Mouse (Mus musculus) brain, embryonic 14.5 days (tissue): ENCODE data around the gene Ifi205. TPM values are rescaled to one million over a fixed set of nuclear protein-coding genes. Genes with fewer than 3 reads are reported as not detected.
"Not testable (repeated sequence)": the region's sequence is repeated elsewhere in the genome, so short reads cannot be mapped to it uniquely, and the experiment has no call there.

ENCODE experiments used
- DNase-seq: peaks from one replicate; pipeline ENCODE4 v3.0.0-alpha.2; 2011; ENCODE audit warnings: low read depth
- CTCF ChIP-seq: fragments of 200-500 bp; IDR thresholded peaks from 2 replicates; pipeline ENCODE4 v1.5.1; 2012; ENCODE audit warnings: inconsistent platforms, mild to moderate bottlenecking, moderate library complexity, borderline replicate concordance; ENCODE audit not compliant: insufficient read depth, insufficient read length; ENCODE audit errors: extremely low read depth
- POLR2A ChIP-seq: fragments of 200-500 bp; IDR thresholded peaks from 2 replicates; pipeline ENCODE4 v1.6.1; 2012; ENCODE audit warnings: mild to moderate bottlenecking, inconsistent platforms, borderline replicate concordance; ENCODE audit not compliant: poor library complexity, insufficient read depth, insufficient read length, severe bottlenecking; ENCODE audit errors: extremely low read depth
- polyA plus RNA-seq: library from polyadenylated mRNA; depleted of rRNA; stranded (reverse); fragments of >200 nt; gene quantifications from 2 replicates; pipeline ENCODE4 v1.2.3, GENCODE M21; 2012; rRNA removed

Gene Ifi205
- polyA plus RNA-seq, result not detected in 2 replicates

DNA sequence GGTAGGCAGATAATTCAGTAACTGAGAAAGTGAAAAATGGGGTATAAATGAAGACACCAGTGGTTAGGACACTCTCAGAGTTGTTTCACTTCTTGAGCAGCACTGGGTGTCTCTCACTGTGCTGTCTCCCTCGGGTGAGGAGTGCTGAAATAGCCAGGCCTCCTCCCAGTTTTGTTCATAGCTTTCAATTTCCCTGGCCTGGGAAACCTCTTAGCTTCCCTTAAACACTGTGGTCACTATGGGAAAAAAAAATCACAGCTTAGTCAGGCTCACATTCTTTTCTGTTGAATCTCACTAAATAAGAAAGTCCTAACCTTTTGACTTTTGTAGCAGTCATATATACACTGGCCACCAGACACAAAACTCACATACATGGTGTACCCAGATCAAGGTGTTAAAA is at the start of gene Ifi205:
Gene Ifi205, minus strand, starts transcription at position 113 of the 400 bp plus-strand sequence.
- TF ChIP-seq POLR2A (no peak), CTCF (no peak)
- no peak for DNase-seq

DNA sequence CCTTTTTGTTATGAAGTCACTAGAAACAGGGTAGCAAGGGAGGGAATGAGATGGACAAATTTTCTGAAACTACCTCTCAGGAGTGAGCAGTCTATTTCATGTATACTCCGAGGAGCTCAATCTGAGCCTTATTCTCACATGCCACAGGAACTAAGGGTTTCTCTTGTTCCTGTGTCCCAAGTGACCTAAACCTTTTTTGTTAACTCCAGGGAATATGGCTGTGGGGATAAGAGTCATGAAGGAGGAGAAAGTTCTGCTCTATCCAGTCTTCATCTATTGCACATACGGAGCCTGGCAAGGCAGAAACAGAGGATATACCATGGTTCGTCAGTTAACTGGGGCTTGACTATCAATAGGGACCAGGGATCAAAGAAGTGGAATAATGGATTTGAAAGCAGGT is 34.7 kb upstream of the Ifi205 start, which contains the start of gene Olfr430:
Gene Olfr430, plus strand, starts transcription at position 301 of the 400 bp plus-strand sequence.
- TF ChIP-seq CTCF (no peak), POLR2A (no peak)
- no peak for DNase-seq

DNA sequence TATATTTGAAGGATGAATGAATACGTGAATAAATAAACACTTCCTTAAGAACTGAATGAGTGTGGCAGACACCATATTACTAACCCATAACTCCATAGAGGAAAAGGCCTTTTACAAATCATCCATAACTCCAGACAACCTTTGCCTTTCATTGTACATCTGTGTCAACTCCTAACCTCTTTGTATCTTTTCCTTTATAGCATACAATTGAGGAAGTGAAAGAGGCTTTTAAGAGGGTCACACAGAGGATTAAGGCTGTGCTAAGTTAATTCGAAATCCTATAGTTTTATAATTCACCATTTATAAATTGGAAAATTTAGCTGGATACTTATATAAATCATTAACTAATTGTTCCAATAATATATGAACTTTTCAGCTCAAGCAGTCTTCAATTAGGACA is 23.6 kb upstream of the Ifi205 start:
- no peak for DNase-seq
- TF ChIP-seq POLR2A, result no peak
- no peak for TF ChIP-seq CTCF

DNA sequence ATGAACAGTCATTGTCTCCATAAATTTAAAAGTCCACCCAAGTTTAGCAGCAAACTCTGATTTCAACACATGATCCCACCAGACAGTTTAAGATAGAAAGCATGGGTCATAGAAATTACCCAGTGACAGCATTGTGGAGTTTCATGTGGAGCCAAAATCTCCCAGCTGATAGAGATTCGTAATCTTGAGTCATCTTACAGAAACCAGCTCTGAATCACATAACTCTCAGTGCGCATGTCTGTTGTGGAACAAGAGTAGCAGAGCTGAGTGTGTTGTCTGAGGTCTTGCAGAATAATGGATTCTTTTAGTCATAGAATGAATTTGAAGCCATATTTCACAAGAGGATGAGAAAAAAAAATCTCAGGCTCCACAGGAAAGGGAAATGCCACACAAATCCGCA is 21.4 kb upstream of the Ifi205 start:
- no peak for DNase-seq
- TF ChIP-seq CTCF, result no peak
- TF ChIP-seq POLR2A, result no peak

DNA sequence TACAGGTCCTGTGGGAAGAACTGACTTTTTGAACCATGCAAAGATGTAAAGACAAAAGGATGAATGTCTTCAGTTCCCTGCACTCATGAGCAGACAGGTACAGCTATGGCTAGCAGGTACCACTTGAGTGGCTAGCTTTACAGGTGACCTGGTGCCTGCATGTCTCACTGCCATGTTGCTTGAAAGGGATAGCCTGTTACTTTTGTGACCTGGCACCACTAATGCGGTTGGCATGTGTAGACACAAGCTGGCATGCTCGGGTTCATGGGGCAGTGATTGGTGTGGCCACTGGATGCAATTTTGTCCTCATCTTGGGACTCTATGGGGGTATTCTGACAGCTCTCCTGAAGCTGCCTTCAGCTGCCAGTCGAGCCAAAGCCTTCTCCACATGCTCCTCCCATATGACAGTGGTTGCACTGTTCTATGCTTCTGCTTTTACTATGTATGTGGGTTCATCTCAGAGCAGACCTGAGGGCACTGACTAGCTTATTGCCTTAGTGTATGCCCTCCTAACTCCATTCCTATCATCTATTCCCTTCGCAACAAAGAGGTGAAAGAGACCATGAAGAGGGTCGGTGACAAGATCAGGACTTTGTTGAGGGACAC is 20.4 kb upstream of the Ifi205 start:
- no peak for DNase-seq
- TF ChIP-seq POLR2A (no peak), CTCF (no peak)

DNA sequence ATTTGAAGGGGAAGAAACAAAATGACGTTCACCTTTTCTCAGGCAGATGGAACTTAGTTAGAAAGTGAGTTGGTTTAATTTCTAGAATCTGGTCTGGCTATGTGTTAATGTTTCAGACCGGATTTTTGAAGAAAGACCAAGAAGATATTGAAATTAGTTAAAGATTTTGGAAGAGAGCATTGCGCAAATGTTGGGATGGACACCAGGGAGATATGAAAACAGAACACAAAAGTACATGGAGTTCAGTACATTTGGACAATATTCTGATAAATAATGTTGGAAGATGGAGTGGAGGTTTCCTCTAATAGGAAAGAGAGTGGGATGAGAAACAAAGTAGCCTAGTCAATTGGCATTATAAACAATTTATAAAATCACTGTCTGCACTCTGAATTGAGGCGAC is 19.9 kb upstream of the Ifi205 start:
- DNase-seq, result no peak
- no peak for TF ChIP-seq POLR2A
- TF ChIP-seq CTCF, result no peak

DNA sequence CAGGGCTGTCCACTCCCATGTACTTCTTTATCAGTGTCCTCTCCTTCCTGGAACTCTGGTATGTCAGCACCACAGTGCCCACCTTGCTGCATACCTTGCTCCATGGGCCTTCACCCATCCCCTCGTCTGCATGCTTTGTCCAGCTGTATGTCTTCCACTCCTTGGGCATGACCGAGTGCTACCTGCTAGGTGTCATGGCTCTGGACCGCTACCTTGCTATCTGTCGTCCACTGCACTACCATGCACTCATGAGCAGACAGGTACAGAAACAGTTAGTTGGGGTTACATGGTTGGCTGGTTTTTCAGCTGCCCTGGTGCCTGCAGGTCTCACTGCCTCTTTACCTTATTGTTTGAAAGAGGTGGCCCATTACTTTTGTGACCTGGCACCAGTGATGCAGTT is 18.9 kb upstream of the Ifi205 start:
- TF ChIP-seq POLR2A (no peak), CTCF (no peak)
- no peak for DNase-seq

DNA sequence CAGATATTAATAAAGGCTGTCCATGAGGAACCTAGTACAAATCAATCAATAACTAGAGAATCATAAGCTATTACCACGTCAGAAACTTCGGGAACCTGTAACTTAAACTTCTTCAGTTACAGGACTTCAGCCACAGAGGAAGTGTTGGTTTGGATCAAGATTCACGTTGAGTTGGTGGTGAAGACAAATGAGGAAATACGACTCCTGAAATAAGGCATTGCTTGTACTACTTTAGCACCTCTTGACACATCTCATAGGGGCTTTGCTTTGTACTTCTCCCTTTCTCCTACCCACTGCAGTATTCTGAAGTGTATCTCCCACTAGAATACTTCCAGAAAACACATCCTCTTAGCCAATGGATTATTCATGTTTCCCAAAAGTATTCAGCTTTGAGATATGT is 17.7 kb upstream of the Ifi205 start:
- DNase-seq, result not testable (repeated sequence)

DNA sequence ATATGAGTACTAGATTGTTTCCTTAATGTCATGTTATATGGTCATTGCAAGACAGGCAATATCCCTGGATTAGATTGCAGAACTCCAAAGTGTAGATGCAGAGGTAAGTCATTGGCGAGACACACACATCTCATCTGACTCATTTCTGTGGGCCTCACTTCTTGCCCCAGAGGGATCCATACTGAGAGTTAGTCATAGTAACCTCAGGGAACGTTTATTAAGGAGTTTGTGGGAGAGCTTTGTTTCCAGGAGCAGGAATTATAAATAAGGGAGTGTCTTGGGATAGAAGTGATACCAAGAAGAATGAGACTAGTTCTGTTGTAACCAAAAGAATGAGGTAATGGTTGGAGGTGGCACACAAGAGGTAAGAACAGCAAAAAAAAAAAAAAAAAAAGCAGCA is 17.3 kb upstream of the Ifi205 start, which contains the start of gene Olfr432:
Gene Olfr432, plus strand, starts transcription at position 313 of the 400 bp plus-strand sequence.
- DNase-seq, result no peak
- TF ChIP-seq CTCF, result no peak
- TF ChIP-seq POLR2A, result no peak

DNA sequence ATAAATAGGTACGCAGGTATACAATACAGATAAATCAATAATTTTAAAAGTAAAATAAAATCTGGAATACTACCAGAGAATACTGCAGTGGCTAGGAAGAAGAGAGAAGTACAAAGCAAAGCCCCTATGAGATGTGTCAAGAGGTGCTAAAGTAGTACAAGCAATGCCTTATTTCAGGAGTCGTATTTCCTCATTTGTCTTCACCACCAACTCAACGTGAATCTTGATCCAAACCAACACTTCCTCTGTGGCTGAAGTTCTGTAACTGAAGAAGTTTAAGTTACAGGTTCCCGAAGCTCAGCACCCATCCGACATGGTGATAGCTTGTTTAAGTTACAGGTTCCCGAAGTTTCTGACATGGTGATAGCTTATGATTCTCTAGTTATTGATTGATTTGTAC is 16.6 kb upstream of the Ifi205 start:
- not testable (repeated sequence) for DNase-seq

DNA sequence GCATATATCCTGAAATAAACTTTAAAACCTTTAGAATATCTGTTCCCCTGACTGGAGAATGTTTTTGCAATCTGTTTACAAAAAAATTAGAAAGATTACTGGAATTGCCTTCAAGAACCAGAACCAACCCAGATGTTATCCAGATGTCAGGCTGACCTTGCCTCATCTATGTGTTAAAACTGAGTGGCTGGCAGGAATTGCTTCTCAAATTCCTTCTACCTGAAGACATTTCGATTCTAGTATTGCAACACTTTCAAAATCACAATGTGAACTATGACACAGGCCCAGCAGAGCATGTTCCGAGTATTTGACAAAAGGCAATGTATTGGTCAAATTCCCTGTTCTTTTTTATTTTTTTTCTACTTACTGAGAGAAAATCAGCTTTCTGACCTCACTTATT is 12.8 kb upstream of the Ifi205 start:
- DNase-seq, result no peak
- TF ChIP-seq POLR2A, result no peak
- no peak for TF ChIP-seq CTCF

DNA sequence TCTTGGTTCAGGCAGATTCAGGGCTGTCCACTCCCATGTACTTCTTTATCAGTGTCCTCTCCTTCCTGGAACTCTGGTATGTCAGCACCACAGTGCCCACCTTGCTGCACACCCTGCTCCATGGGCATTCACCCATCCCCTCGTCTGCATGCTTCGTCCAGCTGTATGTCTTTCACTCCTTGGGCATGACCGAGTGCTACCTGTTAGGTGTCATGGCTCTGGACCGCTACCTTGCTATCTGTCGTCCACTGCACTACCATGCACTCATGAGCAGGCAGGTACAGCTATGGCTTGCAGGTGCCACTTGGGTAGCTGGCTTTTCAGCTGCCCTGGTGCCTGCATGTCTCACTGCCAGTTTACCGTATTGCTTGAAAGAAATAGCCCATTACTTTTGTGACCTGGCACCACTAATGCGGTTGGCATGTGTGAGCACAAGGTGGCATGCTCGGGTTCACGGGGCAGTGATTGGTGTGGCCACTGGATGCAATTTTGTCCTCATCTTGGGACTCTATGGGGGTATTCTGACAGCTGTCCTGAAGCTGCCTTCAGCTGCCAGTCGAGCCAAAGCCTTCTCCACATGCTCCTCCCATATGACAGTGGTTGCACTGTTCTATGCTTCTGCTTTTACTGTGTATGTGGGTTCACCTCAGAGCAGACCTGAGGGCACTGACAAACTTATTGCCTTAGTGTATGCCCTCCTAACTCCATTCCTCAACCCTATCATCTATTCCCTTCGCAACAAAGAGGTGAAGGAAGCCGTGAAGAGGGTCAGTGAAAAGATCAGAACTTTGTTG is 10.7 kb upstream of the Ifi205 start:
- not testable (repeated sequence) for DNase-seq
